Mouse (Mus musculus): ENCODE results near the gene Insl3.
"Not testable (repeated sequence)": the region's sequence is repeated elsewhere in the genome, so short reads cannot be mapped to it uniquely, and the experiment has no call there.

The Insl3 gene

DNA sequence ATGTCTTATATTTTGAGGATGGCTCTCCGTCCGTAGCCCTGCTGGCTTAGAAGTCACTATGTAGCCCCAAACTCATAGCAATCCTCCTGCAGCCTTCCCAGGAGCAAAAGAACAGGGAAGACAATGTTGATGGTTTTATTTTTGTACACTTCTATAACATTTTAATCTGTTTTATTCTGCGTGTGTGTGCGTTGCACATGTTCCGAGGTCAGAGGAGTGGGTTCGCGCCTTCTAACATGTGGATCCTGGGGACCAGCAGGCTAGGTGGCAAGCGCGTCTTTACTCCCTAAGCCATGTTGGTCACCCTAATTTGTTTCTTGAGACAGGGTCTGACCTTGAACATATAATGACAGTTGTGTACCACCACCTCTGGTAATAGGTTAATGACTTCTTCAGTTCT, 12.2 kb upstream of the Insl3 start:
- no peak for DNase-seq (ENCODE audit: low read depth, low spot score)

DNA sequence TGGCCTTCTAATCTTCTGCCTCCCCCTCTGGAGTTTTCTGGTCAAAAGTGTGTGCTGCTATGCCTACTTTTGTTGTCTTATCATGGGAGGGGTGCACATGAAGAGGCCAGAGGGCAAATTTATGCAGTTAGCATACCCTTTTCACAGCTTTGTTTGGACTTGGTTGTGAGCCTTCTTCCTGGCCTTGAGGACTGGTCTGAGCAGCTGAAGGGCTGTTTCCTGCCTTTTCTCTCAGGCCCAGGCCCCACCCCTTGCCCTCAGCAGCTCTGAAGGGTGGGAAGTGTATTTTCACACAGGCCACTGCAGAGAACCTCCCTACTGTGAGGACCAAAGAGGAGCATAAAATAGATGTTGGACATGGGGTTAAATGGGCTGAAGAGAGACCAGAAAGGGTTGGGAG, 11.5 kb upstream of the Insl3 start:
- no peak for DNase-seq (ENCODE audit: low read depth, low spot score)

DNA sequence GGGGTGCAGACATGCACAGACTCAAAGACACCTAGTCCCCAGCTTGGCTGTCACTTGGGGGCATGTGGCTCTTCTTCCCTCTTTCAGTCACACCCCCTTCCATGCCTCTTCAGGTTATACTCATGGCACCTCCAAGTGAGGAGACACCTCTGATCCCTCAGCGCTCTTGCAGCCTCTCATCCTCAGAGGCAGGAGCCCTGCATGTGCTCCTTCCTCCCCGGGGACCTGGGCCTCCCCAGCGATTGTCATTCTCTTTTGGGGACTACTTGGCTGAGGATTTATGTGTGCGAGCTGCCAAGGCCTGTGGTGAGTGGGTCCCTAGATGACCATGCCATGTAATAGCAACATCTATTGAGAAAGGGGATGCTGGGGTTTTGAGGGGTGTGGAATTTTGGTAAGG, 10.8 kb upstream of the Insl3 start:
- DNase-seq (ENCODE audit: low read depth, low spot score): no peak

- DNase-seq (ENCODE audit: low read depth, low spot score): no peak
Measured at GRCm38 (mm10) chr8:71679116-71679515, 9.9 kb upstream of the Insl3 start.

GRCm38 (mm10) chr8:71679550-71680168, 9.4 kb upstream of the Insl3 start:
- no peak for DNase-seq (ENCODE audit: low read depth, low spot score)

DNA sequence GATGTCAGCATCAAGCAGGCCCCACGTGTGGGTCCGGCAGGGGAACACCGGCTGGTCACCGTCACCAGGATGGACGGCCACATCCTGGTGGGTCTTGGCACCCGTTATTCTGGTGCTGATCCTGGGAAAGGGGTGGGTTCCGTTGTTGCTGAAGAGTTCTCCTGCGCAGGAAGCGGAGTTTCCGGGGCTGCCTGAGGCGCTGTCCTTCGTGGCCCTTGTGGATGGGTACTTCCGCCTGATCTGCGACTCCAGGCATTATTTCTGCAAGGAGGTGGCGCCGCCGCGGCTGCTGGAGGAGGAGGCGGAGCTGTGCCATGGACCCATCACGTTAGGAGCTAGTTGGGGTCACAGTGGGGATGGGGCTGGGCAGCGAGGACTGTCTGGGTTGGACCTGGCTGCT, 8.5 kb upstream of the Insl3 start:
- no peak for DNase-seq (ENCODE audit: low read depth, low spot score)

DNA sequence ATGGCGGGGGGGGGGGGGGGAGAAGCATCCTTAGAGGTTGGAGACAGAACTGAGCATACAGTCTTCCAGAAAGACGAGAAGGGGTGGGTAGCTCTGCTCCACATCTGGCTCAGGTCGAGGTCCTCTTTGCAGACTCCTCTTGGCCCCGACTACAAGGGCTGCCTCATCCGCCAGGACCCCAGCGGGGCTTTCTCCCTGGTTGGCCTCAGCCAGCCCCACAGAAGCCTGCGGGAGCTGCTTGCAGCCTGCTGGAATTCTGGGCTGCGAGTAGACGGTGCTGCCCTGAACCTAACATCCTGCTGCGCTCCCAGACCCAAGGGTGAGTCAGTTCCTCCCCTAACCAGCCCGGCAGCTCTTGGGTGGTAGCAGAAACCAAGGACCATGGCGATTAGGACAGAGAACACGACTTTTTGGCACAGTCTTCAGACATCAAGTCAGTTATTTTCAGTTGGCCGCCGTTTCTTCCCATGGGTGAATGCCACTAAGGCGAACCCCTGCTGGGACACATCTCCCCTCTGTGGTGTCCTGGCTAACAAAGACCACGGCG, 7.6 kb upstream of the Insl3 start:
- no peak for DNase-seq (ENCODE audit: low read depth, low spot score)

DNA sequence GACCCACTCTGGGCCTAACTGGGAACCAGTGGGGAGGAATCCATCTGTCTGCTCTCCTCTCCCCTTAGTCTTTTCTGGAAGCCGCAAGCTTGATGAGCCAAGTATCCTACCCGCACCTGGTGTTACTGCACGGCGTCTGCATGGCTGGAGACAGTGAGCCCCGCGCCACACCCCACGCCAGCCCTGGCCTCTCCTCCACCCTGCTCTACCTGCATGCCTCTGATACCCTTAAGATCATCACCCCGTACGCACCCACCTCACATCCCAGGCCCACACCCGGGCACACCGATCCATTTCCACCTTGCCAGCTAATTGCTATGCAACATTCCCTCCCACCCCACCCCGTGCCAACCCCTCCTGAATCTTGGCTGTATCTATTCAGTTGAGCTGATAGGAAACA, 6.2 kb upstream of the Insl3 start:
- no peak for DNase-seq (ENCODE audit: low read depth, low spot score)

GRCm38 (mm10) chr8:71684701-71685100, 4.3 kb upstream of the Insl3 start:
- DNase-seq (ENCODE audit: low read depth, low spot score): no peak

DNA sequence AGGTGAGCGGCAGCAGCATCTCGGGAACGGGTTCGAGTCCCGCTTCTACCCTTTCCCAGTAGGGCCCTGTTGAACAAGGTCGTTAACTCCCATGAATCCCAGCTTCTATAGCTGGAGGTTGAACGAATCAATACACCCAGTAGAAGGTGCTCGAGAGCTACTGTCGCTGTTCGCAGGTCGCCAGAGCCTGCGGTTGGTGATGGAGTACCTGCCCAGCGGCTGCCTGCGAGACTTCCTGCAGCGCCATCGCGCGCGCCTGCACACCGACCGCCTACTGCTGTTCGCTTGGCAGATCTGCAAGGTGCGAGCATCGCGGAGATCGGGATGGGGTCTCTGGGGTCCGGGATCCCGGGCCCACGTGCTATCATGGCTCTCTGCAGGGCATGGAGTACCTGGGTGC, 3.4 kb upstream of the Insl3 start:
- DNase-seq (ENCODE audit: low read depth, low spot score): no peak

- no peak for DNase-seq (ENCODE audit: low read depth, low spot score)
Measured at GRCm38 (mm10) chr8:71686143-71686734, 2.8 kb upstream of the Insl3 start.

- DNase-seq (ENCODE audit: low read depth, low spot score): no peak
Measured at GRCm38 (mm10) chr8:71687616-71688015, 1.4 kb upstream of the Insl3 start.

- DNase-seq (ENCODE audit: low read depth, low spot score): no peak
Measured at GRCm38 (mm10) chr8:71692509-71692908, 3.5 kb downstream of the Insl3 start.

DNA sequence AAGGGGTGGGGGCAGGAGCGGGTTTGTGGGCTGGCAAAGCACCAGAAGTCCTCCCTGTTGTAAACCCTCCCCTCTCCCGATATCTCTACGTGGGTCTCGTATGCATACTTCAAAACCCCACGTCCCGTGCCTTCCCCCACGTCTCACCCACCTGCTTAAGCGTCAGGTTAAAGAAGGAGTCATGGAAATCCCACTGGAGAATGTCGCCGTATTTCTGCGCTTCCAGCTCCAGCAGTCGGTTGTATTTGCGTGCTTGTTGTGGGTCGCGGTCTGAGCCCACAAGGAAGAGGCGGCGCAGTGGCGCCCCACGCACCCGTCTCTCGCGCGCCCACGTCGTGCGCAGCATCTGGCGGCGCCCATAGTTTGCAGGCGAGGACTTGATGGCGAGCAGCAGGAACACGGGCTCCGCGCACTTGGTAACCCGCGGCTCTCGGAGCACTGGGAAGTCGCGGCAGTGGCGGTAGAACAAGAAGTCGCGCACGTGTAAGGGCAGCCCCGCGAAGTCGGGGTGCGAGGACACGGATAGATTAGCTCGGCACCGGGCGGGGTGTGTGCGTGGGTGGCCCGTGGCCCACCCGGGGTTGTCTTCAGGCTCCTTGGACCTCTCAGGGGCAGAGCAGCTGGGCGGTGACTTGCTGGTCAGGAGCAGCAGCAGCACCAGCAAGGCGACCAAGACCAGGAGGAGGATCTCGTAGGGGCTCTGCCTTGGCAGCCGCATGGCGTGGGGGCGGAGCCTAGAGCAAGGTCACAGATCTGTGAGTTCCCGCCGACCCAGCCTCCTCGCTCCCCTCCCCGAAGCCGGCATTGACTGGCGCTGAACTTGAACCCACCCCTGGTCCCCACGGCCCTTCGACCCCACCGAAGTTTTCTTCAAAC, 4.4 kb downstream of the Insl3 start:
- DNase-seq (ENCODE audit: low read depth, low spot score): no peak

GRCm38 (mm10) chr8:71695456-71695855, 6.4 kb downstream of the Insl3 start:
- DNase-seq (ENCODE audit: low read depth, low spot score): not testable (repeated sequence)

- no peak for DNase-seq (ENCODE audit: low read depth, low spot score)
Measured at GRCm38 (mm10) chr8:71700493-71701269, 11.7 kb downstream of the Insl3 start.

DNA sequence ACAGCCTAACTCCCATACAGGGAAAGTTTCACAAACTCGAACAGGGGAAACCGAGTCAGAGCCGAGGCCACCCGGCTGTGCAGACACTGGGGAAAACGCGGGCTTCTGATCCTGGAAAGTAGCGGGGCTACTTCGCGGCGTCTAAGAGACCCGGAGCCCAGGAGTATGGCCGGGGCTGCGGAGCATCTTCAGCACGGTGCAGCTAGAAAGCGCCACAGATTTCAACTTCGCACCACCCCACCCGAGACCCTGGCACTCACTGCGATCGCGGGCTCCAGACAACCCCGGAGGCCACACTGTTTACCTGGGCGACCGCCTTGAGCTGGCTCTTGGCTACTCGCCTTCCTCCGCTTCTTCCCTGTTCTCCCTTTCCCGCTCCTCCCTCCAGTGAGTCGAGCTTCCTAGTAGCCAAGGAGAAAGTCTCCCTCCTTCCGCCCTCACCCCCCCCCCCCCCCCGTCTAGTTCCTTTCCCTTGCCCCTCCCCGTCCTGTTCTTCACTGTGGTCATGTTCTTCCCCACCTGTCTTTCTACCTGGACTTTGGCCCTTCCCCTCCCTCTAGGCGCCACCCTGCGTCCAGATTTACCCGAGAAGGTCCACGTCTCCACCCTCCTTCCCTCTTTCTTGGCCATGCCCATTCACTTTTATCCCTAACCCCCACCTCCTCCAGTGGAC, 12.5 kb downstream of the Insl3 start, which contains the start of gene B3gnt3:
Gene B3gnt3 (minus strand): TSS at position 376 of the 673 bp plus-strand sequence.
- no peak for DNase-seq (ENCODE audit: low read depth, low spot score)

DNA sequence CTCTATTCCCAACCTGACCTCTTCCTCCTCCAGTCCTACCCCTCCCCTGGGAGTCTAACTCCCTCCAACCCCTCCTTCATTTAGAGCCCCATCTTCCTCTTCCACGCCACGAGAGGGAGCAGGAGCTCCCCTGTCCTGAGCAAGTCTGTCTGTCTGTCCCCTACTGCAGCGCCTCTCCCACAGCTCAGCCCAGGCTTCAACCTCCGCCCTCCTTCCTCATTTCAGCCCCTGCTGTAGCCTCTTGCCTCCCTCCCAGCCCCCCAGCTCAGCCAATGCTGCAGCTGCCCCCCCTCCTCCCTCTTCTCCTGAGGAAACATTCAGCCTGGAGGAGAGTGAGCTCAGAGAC, 13.0 kb downstream of the Insl3 start:
- no peak for DNase-seq (ENCODE audit: low read depth, low spot score)

DNA sequence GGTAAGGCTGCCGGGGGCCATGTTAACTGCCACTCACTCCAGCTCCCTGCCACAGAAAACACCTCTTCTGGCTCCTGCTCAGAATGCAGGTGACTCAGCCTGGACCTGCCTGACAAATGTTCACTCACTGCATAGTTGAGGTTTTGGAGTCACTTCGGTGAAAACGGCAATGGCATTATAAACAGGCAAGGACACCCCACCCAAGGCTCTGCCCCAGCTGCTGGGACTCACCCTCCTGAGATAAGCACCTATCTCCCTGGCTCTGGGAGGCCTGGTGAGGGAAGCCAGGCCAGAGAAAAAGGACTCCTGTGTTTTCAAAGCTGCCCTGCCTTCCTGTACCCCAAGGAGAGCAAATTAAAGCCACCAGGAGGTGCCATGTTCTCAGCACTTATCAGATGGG, 13.9 kb downstream of the Insl3 start:
- DNase-seq (ENCODE audit: low read depth, low spot score): no peak

GRCm38 (mm10) chr8:71703400-71703799, 14.4 kb downstream of the Insl3 start:
- DNase-seq (ENCODE audit: low read depth, low spot score): not testable (repeated sequence)

GRCm38 (mm10) chr8:71707874-71708273, 18.9 kb downstream of the Insl3 start:
- DNase-seq (ENCODE audit: low read depth, low spot score): no peak

Measured in brain, embryonic 18.5 days (tissue).